Mouse (Mus musculus): ENCODE measurements around the gene Pakap. TPM values are rescaled to one million over a fixed set of nuclear protein-coding genes. Genes with fewer than 3 reads are reported as not detected.

Gene Pakap
- total and polyA plus RNA-seq, 3 experiments: not detected

DNA sequence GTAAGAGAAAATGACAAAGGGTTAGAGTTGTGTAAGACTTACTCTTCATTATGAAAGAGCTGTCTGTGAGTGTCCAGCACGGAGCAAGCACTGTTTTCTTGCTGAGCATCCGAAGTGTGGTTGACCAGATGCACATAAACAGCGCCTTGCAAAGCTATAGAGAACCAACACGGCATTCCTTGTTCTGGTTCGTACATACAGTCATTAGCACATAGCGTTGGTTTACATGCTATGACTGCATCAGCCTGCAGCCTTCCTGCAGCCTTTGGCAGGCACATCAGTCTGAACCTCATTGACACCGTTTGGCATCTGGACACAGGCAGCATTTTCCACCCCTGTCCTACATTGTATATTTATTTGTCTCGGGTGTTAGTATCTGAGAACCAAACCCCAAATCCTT lies 248.2 kb downstream of the Pakap start:
- TF ChIP-seq POLR2AphosphoS5 (IDR thresholded peaks at IDR 0.05; ENCODE audit: insufficient replicate concordance, low read depth, low read length) (no peak), GATA1 (IDR thresholded peaks at IDR 0.05; ENCODE audit: borderline replicate concordance, low read length) (no peak), GATA2 (IDR thresholded peaks at IDR 0.05; ENCODE audit: borderline replicate concordance, low read depth, low read length) (no peak), TAL1 (conservative IDR thresholded peaks at IDR 0.05; ENCODE audit: low read depth, low read length) (no peak), CTCF (IDR thresholded peaks at IDR 0.05; ENCODE audit: low read depth, low read length) (no peak)
- no peak for DNase-seq (ENCODE audit: low spot score)
- H3K4me3 ChIP-seq (ENCODE audit: low read depth, low read length): no peak overlapping the region
- no peaks in the 10 kb centered on the region for H3K27me3 ChIP-seq (ENCODE audit: insufficient read depth, low read length)
- peaks cover 39% of the 10 kb centered on the region for H3K9me3 ChIP-seq (replicated peaks)
- no peaks in the 10 kb centered on the region for H3K4me1 ChIP-seq (ENCODE audit: insufficient read depth, low read depth, low read length)
- no peak for ATAC-seq (ENCODE audit: extremely low read depth, insufficient number of reproducible peaks, low FRiP score, poor library complexity, severe bottlenecking)
- H3K36me3 ChIP-seq (replicated peaks): no peaks in the 10 kb centered on the region

DNA sequence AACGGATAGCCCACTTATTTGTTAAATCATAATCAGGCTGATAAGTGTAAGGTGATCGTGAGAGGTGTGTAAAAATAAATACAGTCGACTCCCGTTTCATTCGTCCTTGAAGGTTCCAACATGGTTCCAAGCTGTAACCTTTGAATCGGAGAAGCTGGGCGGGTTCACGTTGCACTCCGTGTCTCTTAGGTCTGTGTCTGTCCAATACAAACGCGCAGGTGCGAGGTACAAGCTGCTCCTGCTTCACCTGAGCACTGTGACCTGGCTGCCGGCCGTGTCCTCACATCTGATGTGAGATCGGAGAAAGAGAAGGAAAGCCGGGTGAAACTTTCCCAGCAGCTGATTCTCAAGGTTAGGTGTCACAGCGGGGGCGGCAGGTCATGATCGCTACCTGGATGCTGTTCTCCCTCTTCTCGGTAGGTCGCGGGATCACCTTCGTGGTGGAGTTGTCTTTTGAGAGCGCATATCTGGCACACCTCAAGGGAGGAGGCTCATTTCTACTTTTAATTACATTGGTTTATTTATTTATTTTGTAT lies 252.9 kb downstream of the Pakap start:
- no peak for ATAC-seq (ENCODE audit: extremely low read depth, insufficient number of reproducible peaks, low FRiP score, poor library complexity, severe bottlenecking)
- no peak for TF ChIP-seq POLR2AphosphoS5 (IDR thresholded peaks at IDR 0.05; ENCODE audit: insufficient replicate concordance, low read depth, low read length)
- TF ChIP-seq TAL1 (conservative IDR thresholded peaks at IDR 0.05; ENCODE audit: low read depth, low read length): no peak
- no peak for TF ChIP-seq GATA1 (IDR thresholded peaks at IDR 0.05; ENCODE audit: borderline replicate concordance, low read length)
- no peak for TF ChIP-seq CTCF (IDR thresholded peaks at IDR 0.05; ENCODE audit: low read depth, low read length)
- no peak for TF ChIP-seq GATA2 (IDR thresholded peaks at IDR 0.05; ENCODE audit: borderline replicate concordance, low read depth, low read length)

GRCm38 (mm10) chr4:57821556-57822356 lies 253.8 kb downstream of the Pakap start:
- Histone ChIP-seq H3K4me1 (ENCODE audit: insufficient read depth, low read depth, low read length) (no peaks in the 10 kb centered on the region), H3K27me3 (ENCODE audit: insufficient read depth, low read length) (no peaks in the 10 kb centered on the region), H3K9me3 (replicated peaks) (peaks cover 45% of the 10 kb centered on the region), H3K4me3 (ENCODE audit: low read depth, low read length) (no peak overlapping the region), H3K36me3 (replicated peaks) (no peaks in the 10 kb centered on the region)
- ATAC-seq (ENCODE audit: extremely low read depth, insufficient number of reproducible peaks, low FRiP score, poor library complexity, severe bottlenecking): no peak
- TF ChIP-seq TAL1 (conservative IDR thresholded peaks at IDR 0.05; ENCODE audit: low read depth, low read length) (no peak), GATA2 (IDR thresholded peaks at IDR 0.05; ENCODE audit: borderline replicate concordance, low read depth, low read length) (no peak), CTCF (IDR thresholded peaks at IDR 0.05; ENCODE audit: low read depth, low read length) (no peak), GATA1 (IDR thresholded peaks at IDR 0.05; ENCODE audit: borderline replicate concordance, low read length) (no peak), POLR2AphosphoS5 (IDR thresholded peaks at IDR 0.05; ENCODE audit: insufficient replicate concordance, low read depth, low read length) (no peak)
- DNase-seq (ENCODE audit: low spot score): no peak

More for the DNA sequence above, 252.9 kb downstream of the Pakap start:
- no peaks in the 10 kb centered on the region for H3K36me3 ChIP-seq (replicated peaks)
- DNase-seq (ENCODE audit: low spot score): no peak
- peaks cover 49% of the 10 kb centered on the region for H3K9me3 ChIP-seq (replicated peaks)
- no peaks in the 10 kb centered on the region for H3K4me1 ChIP-seq (ENCODE audit: insufficient read depth, low read depth, low read length)
- H3K4me3 ChIP-seq (ENCODE audit: low read depth, low read length): no peak overlapping the region
- no peaks in the 10 kb centered on the region for H3K27me3 ChIP-seq (ENCODE audit: insufficient read depth, low read length)

DNA sequence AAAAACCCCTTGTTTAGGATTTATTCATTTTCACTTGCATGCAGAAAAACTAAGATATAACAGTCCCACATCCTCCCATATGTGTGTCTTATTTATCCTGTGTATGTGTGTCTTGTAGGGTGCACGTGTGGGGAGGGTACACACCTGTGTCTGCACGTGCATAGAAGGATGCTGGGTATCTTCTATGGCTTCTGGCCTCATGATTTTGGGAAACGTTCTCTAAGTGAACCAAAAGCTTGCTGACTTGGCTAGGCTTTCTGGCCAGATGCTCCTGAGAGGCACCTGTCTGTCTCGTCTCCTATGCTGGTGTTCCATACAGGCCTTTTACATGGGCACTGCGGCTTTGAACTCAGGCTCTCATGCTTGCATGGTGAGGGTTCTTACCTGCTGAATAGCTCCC lies 254.7 kb downstream of the Pakap start:
- Histone ChIP-seq H3K27me3 (ENCODE audit: insufficient read depth, low read length) (no peaks in the 10 kb centered on the region), H3K9me3 (replicated peaks) (peaks cover 43% of the 10 kb centered on the region), H3K4me1 (ENCODE audit: insufficient read depth, low read depth, low read length) (no peaks in the 10 kb centered on the region), H3K36me3 (replicated peaks) (no peaks in the 10 kb centered on the region), H3K4me3 (ENCODE audit: low read depth, low read length) (no peak overlapping the region)
- DNase-seq (ENCODE audit: low spot score) (no peak), ATAC-seq (ENCODE audit: extremely low read depth, insufficient number of reproducible peaks, low FRiP score, poor library complexity, severe bottlenecking) (no peak)
- TF ChIP-seq TAL1 (conservative IDR thresholded peaks at IDR 0.05; ENCODE audit: low read depth, low read length) (no peak), POLR2AphosphoS5 (IDR thresholded peaks at IDR 0.05; ENCODE audit: insufficient replicate concordance, low read depth, low read length) (no peak), GATA1 (IDR thresholded peaks at IDR 0.05; ENCODE audit: borderline replicate concordance, low read length) (no peak), GATA2 (IDR thresholded peaks at IDR 0.05; ENCODE audit: borderline replicate concordance, low read depth, low read length) (no peak), CTCF (IDR thresholded peaks at IDR 0.05; ENCODE audit: low read depth, low read length) (no peak)

DNA sequence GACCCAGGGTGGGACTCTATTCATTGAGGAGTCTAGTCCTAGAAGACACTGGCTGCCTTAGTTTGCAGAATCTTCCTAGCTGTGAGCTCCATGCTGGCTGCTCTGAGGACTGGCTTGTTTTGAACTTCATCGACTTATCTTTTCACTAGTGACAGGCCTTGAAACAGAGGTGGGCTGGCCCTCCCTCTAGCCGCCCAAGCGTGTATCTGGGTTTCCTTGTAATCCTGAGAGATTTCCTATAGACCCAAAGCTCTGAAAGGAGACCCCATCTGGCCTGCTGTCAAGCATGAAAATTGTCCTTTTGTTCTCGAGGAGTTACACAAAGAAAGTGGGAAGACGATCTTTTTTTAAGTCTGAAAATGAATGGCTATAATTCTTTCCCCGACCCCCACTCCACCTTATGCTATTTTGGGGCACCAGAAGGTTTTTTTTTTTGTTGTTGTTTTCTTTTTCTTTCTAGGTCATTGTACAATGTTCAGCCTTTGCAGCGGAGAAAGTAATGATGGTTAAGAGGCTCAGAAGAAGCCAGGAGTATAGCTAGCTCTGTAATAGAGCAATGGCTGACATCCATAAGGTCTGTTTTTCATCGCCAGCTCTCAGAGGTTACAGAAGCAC lies 256.8 kb downstream of the Pakap start:
- no peak for TF ChIP-seq CTCF (IDR thresholded peaks at IDR 0.05; ENCODE audit: low read depth, low read length)
- DNase-seq (ENCODE audit: low spot score) (no peak), ATAC-seq (ENCODE audit: extremely low read depth, insufficient number of reproducible peaks, low FRiP score, poor library complexity, severe bottlenecking) (no peak)
- Histone ChIP-seq H3K9me3 (replicated peaks) (peaks cover 48% of the 10 kb centered on the region), H3K27me3 (ENCODE audit: insufficient read depth, low read length) (no peaks in the 10 kb centered on the region), H3K36me3 (replicated peaks) (no peaks in the 10 kb centered on the region), H3K4me3 (ENCODE audit: low read depth, low read length) (no peak overlapping the region), H3K4me1 (ENCODE audit: insufficient read depth, low read depth, low read length) (no peaks in the 10 kb centered on the region)

DNA sequence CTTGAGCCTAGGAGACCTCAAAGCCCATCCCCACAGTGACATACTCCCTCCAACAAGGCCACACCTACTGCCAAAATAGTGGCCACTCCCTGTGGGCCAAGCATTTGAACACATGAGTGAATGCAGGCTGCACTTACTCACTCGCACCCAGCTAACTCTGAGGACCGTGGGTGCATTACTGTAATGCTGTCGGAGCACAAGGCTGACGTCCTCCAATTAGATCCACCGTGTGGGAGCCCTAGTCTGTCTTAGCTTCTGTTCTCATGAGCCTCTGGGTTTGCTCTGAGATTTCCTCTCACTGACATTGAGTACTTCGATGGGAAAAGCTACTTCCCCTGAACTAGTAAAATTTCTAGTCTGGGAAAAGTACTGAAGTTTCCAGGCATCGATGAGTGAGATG lies 258.3 kb downstream of the Pakap start:
- no peak overlapping the region for H3K4me3 ChIP-seq (ENCODE audit: low read depth, low read length)
- no peak for DNase-seq (ENCODE audit: low spot score)
- TF ChIP-seq GATA1 (IDR thresholded peaks at IDR 0.05; ENCODE audit: borderline replicate concordance, low read length): no peak
- TF ChIP-seq CTCF (IDR thresholded peaks at IDR 0.05; ENCODE audit: low read depth, low read length): no peak
- no peak for TF ChIP-seq GATA2 (IDR thresholded peaks at IDR 0.05; ENCODE audit: borderline replicate concordance, low read depth, low read length)
- TF ChIP-seq TAL1 (conservative IDR thresholded peaks at IDR 0.05; ENCODE audit: low read depth, low read length): no peak
- no peak for TF ChIP-seq POLR2AphosphoS5 (IDR thresholded peaks at IDR 0.05; ENCODE audit: insufficient replicate concordance, low read depth, low read length)
- no peaks in the 10 kb centered on the region for H3K27me3 ChIP-seq (ENCODE audit: insufficient read depth, low read length)
- ATAC-seq (ENCODE audit: extremely low read depth, insufficient number of reproducible peaks, low FRiP score, poor library complexity, severe bottlenecking): no peak
- H3K36me3 ChIP-seq (replicated peaks): no peaks in the 10 kb centered on the region
- H3K9me3 ChIP-seq (replicated peaks): peaks cover 50% of the 10 kb centered on the region
- no peaks in the 10 kb centered on the region for H3K4me1 ChIP-seq (ENCODE audit: insufficient read depth, low read depth, low read length)

Data from G1E (cell line).